Mouse (Mus musculus) midbrain, embryonic 13.5 days (tissue): ENCODE results near the gene Ccdc71l. TPM values are rescaled to one million over a fixed set of nuclear protein-coding genes. Genes with fewer than 3 reads are reported as not detected.

ENCODE experiments used
- ATAC-seq: fragments of 200-750 bp; cut with Nextera tagmentation; 2 replicates; pipeline ENCODE4 v1.8.0; 2017; ENCODE audit warnings: mild to moderate bottlenecking, moderate TSS enrichment, moderate library complexity
- H3K27ac ChIP-seq: fragments of 300-500 bp; sonication (generic); 2 replicates; pipeline ENCODE4 v1.5.1; 2015; ENCODE audit warnings: inconsistent platforms, mild to moderate bottlenecking, moderate library complexity
- H3K27me3 ChIP-seq: fragments of 300-500 bp; sonication (generic); 2 replicates; pipeline ENCODE4 v1.6.1; 2015; ENCODE audit warnings: mild to moderate bottlenecking, inconsistent platforms
- H3K36me3 ChIP-seq: fragments of 300-500 bp; sonication (generic); 2 replicates; pipeline ENCODE4 v1.6.1; 2015; ENCODE audit warnings: mild to moderate bottlenecking, inconsistent platforms
- H3K4me1 ChIP-seq: fragments of 300-500 bp; sonication (generic); replicated peaks from 2 replicates; pipeline ENCODE4 v1.6.1; 2015; ENCODE audit warnings: inconsistent platforms
- H3K4me2 ChIP-seq: fragments of 300-500 bp; sonication (generic); replicated peaks from 2 replicates; pipeline ENCODE4 v1.6.1; 2015; ENCODE audit warnings: moderate library complexity, mild to moderate bottlenecking, inconsistent platforms
- H3K4me3 ChIP-seq: fragments of 300-500 bp; sonication (generic); replicated peaks from 2 replicates; pipeline ENCODE4 v1.5.1; 2015; ENCODE audit warnings: mild to moderate bottlenecking, inconsistent platforms
- H3K9ac ChIP-seq: fragments of 300-500 bp; sonication (generic); replicated peaks from 2 replicates; pipeline ENCODE4 v1.6.1; 2015; ENCODE audit warnings: mild to moderate bottlenecking, inconsistent platforms
- H3K9me3 ChIP-seq: fragments of 300-500 bp; sonication (generic); 2 replicates; pipeline ENCODE4 v1.6.1; 2016; ENCODE audit warnings: mild to moderate bottlenecking, inconsistent platforms
- WGBS: fragments of 180-500 bp; shearing (Covaris S2); methylation state at CpG from one replicate; pipeline ENCODE4 v1.1.7; 2015; 5-methylcytosine and 5-hydroxymethylcytosine counted together
- polyA plus RNA-seq: library from polyadenylated mRNA; unstranded; fragments of >200 nt; fragmentation: Nextera tagmentation; extraction: Ambion mirVana; gene quantifications from 2 replicates; pipeline ENCODE4 v1.2.1, GENCODE M21; 2015

Gene Ccdc71l
- polyA plus RNA-seq, 1 experiment from 2014 or later = 4.0 TPM

- Histone ChIP-seq H3K4me3 (no peak overlapping the region), H3K4me2 (no peak overlapping the region), H3K36me3 (no peaks in the 10 kb centered on the region), H3K27ac (no peak overlapping the region), H3K9me3 (no peaks in the 10 kb centered on the region), H3K4me1 (no peaks in the 10 kb centered on the region), H3K27me3 (no peaks in the 10 kb centered on the region), H3K9ac (no peak overlapping the region)
- no peak for ATAC-seq
- WGBS = 70% methylated on average over 1 of the region's 1 CpGs
Observed at GRCm38 (mm10) chr12:32431004-32431403, 52.5 kb downstream of the Ccdc71l start.

Other genes starting within 250 kb of the Ccdc71l start
- gene Pik3cg, start 170.0 kb upstream of the Ccdc71l start, polyA plus RNA-seq = 0.85 and 1.3 TPM in 2 replicates